Mouse (Mus musculus): Measurements from ENCODE around the gene Drc3. TPM values are rescaled to one million over a fixed set of nuclear protein-coding genes. Genes with fewer than 3 reads are reported as not detected.

The Drc3 gene
- total RNA-seq (2015; ENCODE audit: low replicate concordance), result 1.3 TPM in 1 of 2 replicates, not detected in the other
- total RNA-seq (2017; ENCODE audit: low replicate concordance), result not detected in 2 replicates

GRCm38 (mm10) chr11:60352559-60353411 is at the start of gene Drc3, which contains the start of gene Tom1l2:
TSS of gene Drc3 (plus strand) at chr11:60353329.
TSS of gene Tom1l2 (minus strand) at chr11:60352905.
- peak; percentile 94 for ATAC-seq (replicated peaks; ENCODE audit: low FRiP score, poor library complexity, severe bottlenecking)

- ATAC-seq (replicated peaks; ENCODE audit: low FRiP score, poor library complexity, severe bottlenecking), result no peak
These were observed 49.6 kb upstream of the Drc3 start for GRCm38 (mm10) chr11:60303497-60303896.

DNA sequence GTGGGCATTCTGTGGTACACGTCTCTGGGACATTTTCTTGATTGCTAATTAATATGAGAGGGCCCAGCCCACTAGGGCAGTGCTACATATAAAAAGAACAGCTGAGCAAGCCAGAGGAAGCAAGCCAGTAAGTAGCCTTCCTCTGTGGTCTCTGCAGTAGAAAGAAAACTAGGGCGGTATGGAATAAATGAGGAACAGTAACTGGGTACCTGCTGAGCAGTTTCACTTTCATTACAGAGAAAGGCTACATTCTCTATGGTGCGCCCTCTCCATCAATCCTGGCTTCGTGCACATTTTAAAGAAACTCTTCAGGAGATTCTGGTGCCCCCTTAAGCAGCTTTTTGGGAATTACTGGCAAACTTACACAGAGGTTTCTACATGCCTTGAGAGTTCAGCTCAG is 47.5 kb upstream of the Drc3 start:
- no peak for ATAC-seq (replicated peaks; ENCODE audit: low FRiP score, poor library complexity, severe bottlenecking)

DNA sequence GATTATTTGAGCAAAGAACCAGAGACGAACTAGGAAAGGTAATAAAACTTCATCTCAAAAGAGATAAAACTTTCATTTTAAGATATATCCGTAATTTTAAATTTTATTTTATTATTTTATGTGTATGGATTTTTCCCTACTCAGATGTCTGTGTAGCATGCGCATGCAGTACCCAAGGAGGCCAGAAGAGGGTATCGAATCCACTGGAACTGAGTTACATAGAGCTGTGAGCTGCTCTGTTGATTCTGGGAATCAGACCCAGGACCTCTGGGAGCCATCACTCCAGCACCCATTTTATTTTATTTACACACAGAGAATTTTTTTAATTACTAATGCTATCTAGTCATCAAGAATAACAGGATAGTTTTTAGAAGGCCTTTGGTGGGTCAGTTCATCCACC is 46.3 kb upstream of the Drc3 start:
- ATAC-seq (replicated peaks; ENCODE audit: low FRiP score, poor library complexity, severe bottlenecking), result peak; percentile 71

- ATAC-seq (replicated peaks; ENCODE audit: low FRiP score, poor library complexity, severe bottlenecking), result peak; percentile 76
These were observed 45.7 kb upstream of the Drc3 start for GRCm38 (mm10) chr11:60307375-60307825.

DNA sequence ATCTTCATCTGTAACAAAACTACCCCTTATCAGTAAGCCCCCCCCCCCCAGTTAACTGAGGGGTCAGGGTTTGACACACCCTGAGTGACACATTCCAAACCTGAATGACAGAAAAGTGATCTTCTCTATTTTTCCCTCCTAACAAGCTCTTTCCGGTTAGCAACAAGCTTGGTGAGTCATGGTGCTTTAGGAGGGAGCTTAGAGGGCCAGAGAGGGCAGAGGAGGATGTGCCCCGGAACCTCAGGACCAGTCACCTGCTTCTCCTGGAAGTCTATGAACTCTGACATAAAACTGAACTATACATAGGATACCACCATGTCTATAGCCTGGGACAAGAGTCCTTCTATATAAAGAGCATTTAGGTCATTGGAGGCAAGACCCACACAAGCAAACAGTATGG is 45.1 kb upstream of the Drc3 start:
- ATAC-seq (replicated peaks; ENCODE audit: low FRiP score, poor library complexity, severe bottlenecking), result no peak

- no peak for ATAC-seq (replicated peaks; ENCODE audit: low FRiP score, poor library complexity, severe bottlenecking)
These were observed 44.5 kb upstream of the Drc3 start for GRCm38 (mm10) chr11:60308506-60309116.

- ATAC-seq (replicated peaks; ENCODE audit: low FRiP score, poor library complexity, severe bottlenecking), result no peak
These were observed 43.3 kb upstream of the Drc3 start for GRCm38 (mm10) chr11:60309875-60310274.

- no peak for ATAC-seq (replicated peaks; ENCODE audit: low FRiP score, poor library complexity, severe bottlenecking)
These were observed 41.9 kb upstream of the Drc3 start for GRCm38 (mm10) chr11:60311025-60311854.

DNA sequence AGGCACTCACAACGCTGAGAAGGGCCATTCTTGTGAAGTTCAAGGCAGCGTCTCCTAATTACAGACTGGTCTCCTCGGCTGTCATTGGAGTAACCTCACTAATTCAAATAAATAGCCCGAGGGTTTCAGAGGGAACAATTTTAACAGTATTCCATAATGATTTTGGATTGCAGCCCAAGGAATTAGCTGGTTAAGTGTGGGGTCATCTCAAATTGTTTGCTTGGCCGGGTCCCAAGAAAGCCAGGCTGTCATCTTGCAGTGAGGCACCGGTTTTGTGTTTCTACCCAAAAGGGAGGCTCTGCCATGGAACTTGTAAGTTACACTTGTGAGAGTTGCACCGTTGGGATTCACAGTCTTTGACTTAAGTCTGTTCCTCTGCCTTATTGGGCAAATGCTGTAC is 36.9 kb upstream of the Drc3 start:
- no peak for ATAC-seq (replicated peaks; ENCODE audit: low FRiP score, poor library complexity, severe bottlenecking)

- ATAC-seq (replicated peaks; ENCODE audit: low FRiP score, poor library complexity, severe bottlenecking), result no peak
These were observed 36.2 kb upstream of the Drc3 start for GRCm38 (mm10) chr11:60316883-60317282.

DNA sequence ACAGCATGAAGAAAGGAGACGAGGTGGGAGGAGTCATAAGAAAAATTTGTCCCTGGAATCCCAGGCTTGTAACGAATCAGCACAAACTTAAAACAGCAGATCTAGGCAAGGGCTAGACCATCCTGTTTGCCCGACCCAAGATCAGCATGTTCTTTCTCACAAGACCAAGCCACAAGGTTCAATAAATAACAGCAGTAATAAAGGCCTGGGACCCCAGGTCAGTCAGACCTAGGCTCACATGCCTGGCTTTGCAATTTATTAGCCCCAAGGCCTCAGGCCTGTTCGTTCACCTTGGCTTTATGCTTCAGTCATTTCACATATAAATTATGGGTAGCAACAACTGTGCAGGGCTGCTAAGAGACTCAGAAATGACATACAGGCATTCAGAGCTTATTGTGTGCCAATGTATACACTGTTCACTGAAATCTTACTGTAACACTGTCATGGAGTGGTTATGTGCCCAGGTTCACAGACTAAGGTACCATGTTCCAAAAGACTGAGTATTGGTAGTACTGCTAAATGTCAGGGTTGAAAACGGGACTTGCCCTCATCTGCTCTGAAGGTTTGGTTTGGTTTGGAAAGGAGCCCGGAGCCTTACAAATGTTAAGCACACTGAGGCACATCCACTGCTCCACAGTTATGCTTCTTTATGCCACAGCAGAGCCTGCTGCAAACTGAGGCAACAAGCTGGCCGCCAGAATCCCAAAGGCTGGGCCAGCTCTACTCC is 35.6 kb upstream of the Drc3 start:
- ATAC-seq (replicated peaks; ENCODE audit: low FRiP score, poor library complexity, severe bottlenecking), result no peak

DNA sequence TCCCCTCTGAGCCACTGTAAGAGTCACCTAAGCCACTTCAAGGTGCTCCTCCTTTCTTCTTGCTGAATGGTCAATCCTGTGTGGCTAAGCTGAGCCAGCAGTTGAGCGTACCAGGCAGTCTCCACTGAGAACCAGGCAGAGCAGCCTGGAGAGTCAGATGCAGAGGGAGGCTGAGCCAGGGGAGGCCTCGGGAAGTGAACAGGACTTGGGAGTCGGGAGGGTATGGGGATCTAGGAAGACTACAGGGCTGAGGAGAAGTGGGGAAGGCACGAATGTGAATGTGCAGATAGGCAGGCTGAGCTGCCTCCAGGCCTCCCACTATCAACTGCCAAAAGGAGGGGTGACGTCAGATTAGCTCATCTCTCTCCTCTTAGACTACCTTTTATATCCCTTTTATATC is 34.4 kb upstream of the Drc3 start:
- no peak for ATAC-seq (replicated peaks; ENCODE audit: low FRiP score, poor library complexity, severe bottlenecking)

- ATAC-seq (replicated peaks; ENCODE audit: low FRiP score, poor library complexity, severe bottlenecking), result 0 out of 2 replicates have a peak, but pooled peaks have one; percentile 18
These were observed 33.7 kb upstream of the Drc3 start for GRCm38 (mm10) chr11:60319257-60320066.

GRCm38 (mm10) chr11:60320426-60321037 is 32.6 kb upstream of the Drc3 start:
- no peak for ATAC-seq (replicated peaks; ENCODE audit: low FRiP score, poor library complexity, severe bottlenecking)

DNA sequence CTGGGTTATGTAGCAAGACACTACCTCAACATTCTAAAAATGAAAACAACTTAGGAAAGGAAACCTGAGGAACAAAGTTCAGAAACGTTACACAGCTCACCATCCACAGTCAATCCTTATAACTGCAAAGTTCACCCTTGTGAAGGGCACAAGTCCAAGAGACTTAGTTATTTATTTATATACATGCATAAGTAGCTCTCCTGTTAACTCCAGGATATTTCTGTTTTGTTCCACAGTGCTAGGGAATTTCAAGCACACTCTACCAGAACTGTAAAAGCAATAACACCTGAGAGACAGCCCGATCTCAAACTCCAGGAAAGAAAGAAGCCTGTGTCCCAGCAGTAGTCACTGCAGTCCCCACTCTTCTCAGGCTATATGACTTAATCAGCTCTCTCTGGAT is 31.7 kb upstream of the Drc3 start:
- no peak for ATAC-seq (replicated peaks; ENCODE audit: low FRiP score, poor library complexity, severe bottlenecking)

- ATAC-seq (replicated peaks; ENCODE audit: low FRiP score, poor library complexity, severe bottlenecking), result no peak
These were observed 29.4 kb upstream of the Drc3 start for GRCm38 (mm10) chr11:60323731-60324130.

- no peak for ATAC-seq (replicated peaks; ENCODE audit: low FRiP score, poor library complexity, severe bottlenecking)
These were observed 22.6 kb upstream of the Drc3 start for GRCm38 (mm10) chr11:60330551-60330950.

Data from erythroblast, adult 5-6 weeks (primary cell).